Mouse (Mus musculus) heart, embryonic 10.5 days (tissue): ENCODE data around the gene Mdm2. TPM values are rescaled to one million over a fixed set of nuclear protein-coding genes. Genes with fewer than 3 reads are reported as not detected.

ENCODE experiments used
- DNase-seq: peaks from one replicate; pipeline ENCODE4 v3.0.0-alpha.2; 2017; ENCODE audit warnings: low spot score
- H3K27ac ChIP-seq: fragments of 300-500 bp; sonication (generic); 2 replicates; pipeline ENCODE4 v1.5.1; 2016; ENCODE audit warnings: mild to moderate bottlenecking
- H3K27me3 ChIP-seq: fragments of 300-500 bp; sonication (generic); 2 replicates; pipeline ENCODE4 v1.6.1; 2016; ENCODE audit warnings: mild to moderate bottlenecking; ENCODE audit not compliant: poor library complexity, insufficient read depth, severe bottlenecking
- H3K36me3 ChIP-seq: fragments of 300-500 bp; sonication (generic); 2 replicates; pipeline ENCODE4 v1.6.1; 2016; ENCODE audit warnings: mild to moderate bottlenecking, moderate library complexity
- H3K4me1 ChIP-seq: fragments of 300-500 bp; sonication (generic); 2 replicates; pipeline ENCODE4 v1.6.1; 2016; ENCODE audit warnings: mild to moderate bottlenecking
- H3K4me3 ChIP-seq: fragments of 300-500 bp; sonication (generic); 2 replicates; pipeline ENCODE4 v1.5.1; 2016; ENCODE audit warnings: mild to moderate bottlenecking, moderate library complexity
- H3K9me3 ChIP-seq: fragments of 300-500 bp; sonication (generic); 2 replicates; pipeline ENCODE4 v1.6.1; 2016; ENCODE audit warnings: mild to moderate bottlenecking, moderate library complexity
- WGBS: fragments of 180-500 bp; shearing (Covaris S2); methylation state at CpG from one replicate; pipeline ENCODE4 v1.1.7; 2016; 5-methylcytosine and 5-hydroxymethylcytosine counted together
- polyA plus RNA-seq: library from polyadenylated mRNA; unstranded; fragments of >200 nt; fragmentation: Nextera tagmentation; extraction: Ambion mirVana; gene quantifications from 2 replicates; pipeline ENCODE4 v1.2.1, GENCODE M21; 2016

The Mdm2 gene
- polyA plus RNA-seq, 1 experiment from 2014 or later: 56.4 TPM

- H3K27me3 ChIP-seq: 0 out of 2 replicates have a peak, but pooled peaks cover 5% of the 10 kb centered on the region
- H3K36me3 ChIP-seq: peaks cover 7% of the 10 kb centered on the region
- WGBS: 80% methylated on average over 9 of the region's 9 CpGs
- no peak overlapping the region for H3K4me3 ChIP-seq
- DNase-seq: no peak
- no peak overlapping the region for H3K27ac ChIP-seq
- no peaks in the 10 kb centered on the region for H3K9me3 ChIP-seq
- H3K4me1 ChIP-seq: no peaks in the 10 kb centered on the region
Observed at GRCm38 (mm10) chr10:117683734-117684037, 26.9 kb downstream of the Mdm2 start.

DNA sequence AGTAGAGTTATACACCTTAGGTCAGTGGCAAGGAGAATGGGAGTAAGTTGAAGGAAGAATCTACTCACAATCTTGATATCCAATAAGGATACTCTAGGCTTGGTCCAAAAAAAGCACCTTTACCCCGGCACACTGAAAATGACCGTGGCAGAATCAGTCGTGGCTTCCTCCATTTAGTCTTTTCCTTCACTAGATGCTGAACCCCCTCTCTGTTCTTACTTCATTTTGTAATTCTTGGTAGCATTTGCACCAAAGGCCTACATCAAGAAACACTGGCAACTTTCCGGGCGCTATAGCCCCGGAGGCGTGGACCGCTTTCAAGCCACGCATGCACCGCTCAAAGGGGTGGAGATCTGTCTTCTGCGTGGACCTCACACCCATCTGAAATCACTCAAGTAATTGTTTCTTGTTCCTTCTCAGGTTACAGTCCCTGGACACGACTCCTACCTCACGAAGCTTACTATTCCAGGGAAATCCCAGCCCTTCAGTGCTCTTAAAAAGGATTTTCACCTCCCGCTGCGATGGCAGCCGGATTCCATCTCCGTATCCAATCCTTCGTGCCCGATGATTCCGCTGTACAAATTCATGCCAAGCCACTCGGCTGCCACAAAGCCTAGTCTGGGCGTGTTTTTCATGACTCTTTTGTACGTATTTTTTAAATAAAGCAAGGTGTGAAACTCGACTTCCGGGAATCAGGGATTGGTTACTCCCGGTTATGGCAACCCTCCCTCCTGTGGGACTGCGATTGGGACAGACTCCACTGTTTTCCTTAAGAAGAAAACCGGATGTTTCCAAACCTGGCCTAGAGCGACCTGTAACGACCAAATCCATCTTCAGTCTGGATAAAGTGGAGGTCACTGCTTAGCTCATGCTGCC, 27.5 kb downstream of the Mdm2 start:
- H3K27ac ChIP-seq: no peak overlapping the region
- 72% methylated on average over 30 of the region's 30 CpGs for WGBS
- H3K4me3 ChIP-seq: no peak overlapping the region

DNA sequence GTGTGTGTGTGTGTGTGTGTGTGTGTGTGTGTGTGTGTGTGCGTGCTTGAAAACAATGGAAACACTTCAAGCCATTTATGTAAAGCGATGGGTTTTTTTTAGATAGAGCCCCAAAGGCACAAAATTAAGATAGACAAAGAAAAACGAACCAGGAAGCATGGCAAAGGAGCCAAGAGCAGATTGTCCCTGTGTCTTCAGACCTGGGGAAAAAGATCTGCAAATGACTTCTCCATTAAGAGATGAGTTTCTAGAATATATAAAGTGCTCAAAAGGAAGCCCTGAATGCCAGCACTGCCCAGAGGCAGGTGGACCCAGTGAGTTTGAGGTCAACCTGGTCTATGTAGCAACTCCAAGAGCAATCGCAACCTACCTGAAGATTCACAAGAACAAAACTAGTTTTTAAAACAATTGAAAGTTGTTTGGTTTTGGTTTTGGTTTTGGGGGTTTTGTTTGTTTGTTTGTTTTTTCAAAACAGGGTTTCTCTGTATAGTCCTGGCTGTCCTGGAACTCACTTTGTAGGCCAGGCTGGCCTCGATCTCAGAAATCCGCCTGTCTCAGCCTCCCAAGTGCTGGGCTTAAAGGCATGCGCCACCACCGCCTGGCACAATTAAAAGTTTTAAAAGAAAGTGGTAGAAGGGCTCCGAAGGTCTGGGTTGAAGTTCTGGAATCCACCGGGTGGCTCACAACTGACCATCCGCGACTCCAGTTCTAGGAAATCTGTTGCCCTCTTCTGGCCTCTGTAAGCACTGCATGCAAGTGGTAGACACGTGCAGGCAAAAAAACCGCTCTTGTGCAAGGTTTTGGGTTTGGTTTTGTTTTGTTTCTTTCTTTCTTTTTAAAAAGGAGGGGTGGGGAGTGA, 28.3 kb downstream of the Mdm2 start:
- WGBS: 58% methylated on average over 14 of the region's 14 CpGs
- H3K9me3 ChIP-seq: no peaks in the 10 kb centered on the region
- no peak overlapping the region for H3K27ac ChIP-seq
- DNase-seq: no peak
- no peaks in the 10 kb centered on the region for H3K4me1 ChIP-seq
- 0 out of 2 replicates have a peak, but pooled peaks cover 5% of the 10 kb centered on the region for H3K27me3 ChIP-seq
- no peaks in the 10 kb centered on the region for H3K36me3 ChIP-seq
- no peak overlapping the region for H3K4me3 ChIP-seq

More for the DNA sequence above, 27.5 kb downstream of the Mdm2 start:
- Histone ChIP-seq H3K27me3 (0 out of 2 replicates have a peak, but pooled peaks cover 5% of the 10 kb centered on the region), H3K36me3 (0 out of 2 replicates have a peak, but pooled peaks cover under 1% of the 10 kb centered on the region), H3K9me3 (no peaks in the 10 kb centered on the region), H3K4me1 (no peaks in the 10 kb centered on the region)
- no peak for DNase-seq

GRCm38 (mm10) chr10:117681543-117681942, 29.0 kb downstream of the Mdm2 start:
- Histone ChIP-seq H3K36me3 (no peaks in the 10 kb centered on the region), H3K27ac (no peak overlapping the region), H3K4me1 (no peaks in the 10 kb centered on the region), H3K4me3 (no peak overlapping the region), H3K9me3 (no peaks in the 10 kb centered on the region), H3K27me3 (0 out of 2 replicates have a peak, but pooled peaks cover 5% of the 10 kb centered on the region)
- no peak for DNase-seq
- 85% methylated on average over 3 of the region's 3 CpGs for WGBS

GRCm38 (mm10) chr10:117680868-117681513, 29.6 kb downstream of the Mdm2 start:
- H3K36me3 ChIP-seq: no peaks in the 10 kb centered on the region

GRCm38 (mm10) chr10:117679963-117680473, 30.5 kb downstream of the Mdm2 start:
- Histone ChIP-seq H3K4me3 (no peak overlapping the region), H3K9me3 (no peaks in the 10 kb centered on the region), H3K4me1 (0 out of 2 replicates have a peak, but pooled peaks cover 4% of the 10 kb centered on the region), H3K27ac (no peak overlapping the region), H3K27me3 (0 out of 2 replicates have a peak, but pooled peaks cover 5% of the 10 kb centered on the region), H3K36me3 (no peaks in the 10 kb centered on the region)
- no peak for DNase-seq
- 88% methylated on average over 14 of the region's 14 CpGs for WGBS

More at GRCm38 (mm10) chr10:117680868-117681513, 29.6 kb downstream of the Mdm2 start:
- WGBS: 88% methylated on average over 12 of the region's 12 CpGs
- H3K4me3 ChIP-seq: no peak overlapping the region
- H3K27me3 ChIP-seq: 0 out of 2 replicates have a peak, but pooled peaks cover 5% of the 10 kb centered on the region
- H3K9me3 ChIP-seq: no peaks in the 10 kb centered on the region
- no peak for DNase-seq
- H3K4me1 ChIP-seq: 0 out of 2 replicates have a peak, but pooled peaks cover 4% of the 10 kb centered on the region
- no peak overlapping the region for H3K27ac ChIP-seq

DNA sequence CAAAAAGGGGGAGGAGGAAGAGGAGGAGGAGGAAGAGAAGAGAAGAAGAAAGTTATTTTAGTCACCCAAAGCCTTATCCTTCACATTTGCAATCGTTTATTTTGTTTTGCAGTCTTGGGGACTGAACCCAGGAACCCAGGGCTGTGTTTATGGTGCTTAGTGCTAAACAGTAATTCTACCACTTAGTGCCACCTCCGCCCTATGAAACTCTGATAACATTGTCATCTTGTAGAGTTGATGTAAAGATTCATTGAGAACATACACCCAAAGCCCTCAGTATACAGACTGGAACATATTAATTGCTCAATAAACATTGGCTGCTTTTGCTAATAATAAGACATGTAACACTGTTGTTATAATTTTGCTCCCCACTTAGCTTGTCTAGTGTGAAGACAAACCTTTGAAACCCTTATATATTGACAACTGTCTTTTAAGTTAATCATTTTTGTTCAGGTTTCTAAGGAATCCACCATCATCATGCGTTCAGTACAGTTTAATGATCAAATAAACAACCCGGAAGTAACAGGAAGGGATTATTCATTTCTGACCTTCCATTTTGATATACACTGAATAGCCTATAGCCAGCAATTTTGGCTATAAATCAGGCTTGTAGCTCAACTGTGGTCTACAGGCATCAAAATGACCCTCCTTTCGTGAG, 31.4 kb downstream of the Mdm2 start:
- H3K36me3 ChIP-seq: no peaks in the 10 kb centered on the region
- H3K9me3 ChIP-seq: no peaks in the 10 kb centered on the region
- H3K4me3 ChIP-seq: no peak overlapping the region
- H3K27ac ChIP-seq: no peak overlapping the region
- 0 out of 2 replicates have a peak, but pooled peaks cover 5% of the 10 kb centered on the region for H3K27me3 ChIP-seq
- 81% methylated on average over 5 of the region's 5 CpGs for whole genome bisulfite sequencing
- DNase-seq: no peak
- H3K4me1 ChIP-seq: 0 out of 2 replicates have a peak, but pooled peaks cover 4% of the 10 kb centered on the region

DNA sequence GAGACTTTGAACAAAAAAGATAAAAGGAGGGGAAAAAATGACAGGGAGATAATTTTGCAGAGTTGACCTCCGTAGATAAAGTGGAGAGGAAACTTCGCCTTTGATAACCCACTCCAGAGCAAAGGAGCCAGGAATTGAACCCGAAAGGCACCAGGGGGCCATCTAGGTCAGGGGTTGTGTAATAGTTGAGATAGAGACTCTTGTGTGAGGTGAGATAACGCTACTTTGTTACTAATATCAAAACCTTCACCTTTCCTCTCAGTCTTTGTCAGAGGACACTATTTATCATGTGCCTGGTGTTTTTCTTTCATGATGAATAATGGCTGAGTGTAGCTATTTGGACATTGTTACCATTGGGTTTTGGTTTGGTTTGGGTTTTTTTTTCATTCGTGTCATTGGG, 32.2 kb downstream of the Mdm2 start:
- Histone ChIP-seq H3K27ac (no peak overlapping the region), H3K27me3 (0 out of 2 replicates have a peak, but pooled peaks cover 5% of the 10 kb centered on the region), H3K4me3 (no peak overlapping the region), H3K4me1 (0 out of 2 replicates have a peak, but pooled peaks cover 4% of the 10 kb centered on the region), H3K36me3 (no peaks in the 10 kb centered on the region), H3K9me3 (no peaks in the 10 kb centered on the region)
- no peak for DNase-seq
- WGBS: 42% methylated on average over 5 of the region's 5 CpGs

DNA sequence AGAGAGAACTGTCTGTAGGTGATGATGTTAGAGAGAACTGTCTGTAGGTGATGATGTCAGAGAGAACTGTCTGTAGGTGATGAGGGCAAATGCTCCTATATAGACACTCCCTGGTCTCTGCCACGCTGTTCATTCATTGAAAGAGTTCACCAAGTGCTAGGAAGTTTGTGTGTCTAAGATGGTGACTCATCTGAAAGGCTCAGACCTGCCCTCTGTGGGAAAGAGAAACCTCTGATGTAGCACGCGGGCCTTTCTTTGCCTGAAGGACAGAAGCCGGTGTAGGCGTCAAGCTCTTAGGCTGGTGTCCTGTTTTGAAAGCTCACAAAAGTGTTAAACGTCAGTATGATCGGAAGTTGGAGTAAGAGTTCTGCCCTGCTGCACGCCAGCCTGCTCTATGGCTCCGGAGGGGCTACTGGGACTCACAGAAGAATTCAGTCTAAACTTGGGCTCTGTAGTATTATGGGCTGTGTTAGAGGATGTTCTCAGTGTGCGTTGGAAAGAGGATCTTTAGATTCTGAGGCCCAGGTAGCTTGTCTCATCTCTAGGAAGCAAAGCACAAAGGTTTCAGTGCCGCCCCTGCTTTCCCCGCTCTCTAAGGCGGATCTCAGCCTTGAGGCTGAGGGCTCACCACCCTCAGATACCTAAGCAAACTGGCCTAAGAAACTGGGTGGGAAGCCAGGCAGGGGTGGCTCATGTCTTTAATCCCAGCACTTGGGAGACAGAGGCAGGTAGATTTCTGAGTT, 32.9 kb downstream of the Mdm2 start:
- H3K36me3 ChIP-seq: no peaks in the 10 kb centered on the region
- H3K9me3 ChIP-seq: no peaks in the 10 kb centered on the region
- H3K27ac ChIP-seq: no peak overlapping the region
- 0 out of 2 replicates have a peak, but pooled peaks cover 4% of the 10 kb centered on the region for H3K4me1 ChIP-seq
- WGBS: 74% methylated on average over 13 of the region's 13 CpGs
- H3K27me3 ChIP-seq: 0 out of 2 replicates have a peak, but pooled peaks cover 5% of the 10 kb centered on the region
- DNase-seq: no peak
- no peak overlapping the region for H3K4me3 ChIP-seq

- no peak overlapping the region for H3K27ac ChIP-seq
- H3K9me3 ChIP-seq: no peaks in the 10 kb centered on the region
- 0 out of 2 replicates have a peak, but pooled peaks cover 4% of the 10 kb centered on the region for H3K4me1 ChIP-seq
- no peak for DNase-seq
- 0 out of 2 replicates have a peak, but pooled peaks cover 5% of the 10 kb centered on the region for H3K27me3 ChIP-seq
- H3K4me3 ChIP-seq: peak overlapping the region; percentile 45
- H3K36me3 ChIP-seq: no peaks in the 10 kb centered on the region
- 22% methylated on average over 17 of the region's 17 CpGs for WGBS
Observed at GRCm38 (mm10) chr10:117676644-117677313, 33.8 kb downstream of the Mdm2 start.
